Mouse (Mus musculus) liver, postnatal 0 days (tissue): ENCODE results near the gene Bnip3.
A peak's percentile ranks its signal among the peaks of the same experiment; 100 is the strongest.

Source experiments
- CTCF ChIP-seq: sonication (generic); IDR thresholded peaks from 2 replicates; pipeline ENCODE4 v1.5.1; 2016; ENCODE audit warnings: antibody characterized with exemption, low read depth
- EP300 ChIP-seq: IDR thresholded peaks from 2 replicates; pipeline ENCODE4 v1.6.1; 2016; ENCODE audit warnings: antibody characterized with exemption, low read depth, mild to moderate bottlenecking

GRCm38 (mm10) chr7:138845544-138846391, 63.6 kb downstream of the Bnip3 start, which contains the start of the genes Ppp2r2d and Mapk1ip1:
- TF ChIP-seq CTCF (peak; percentile 90), EP300 (no peak)
